In the genomic region with DNA sequence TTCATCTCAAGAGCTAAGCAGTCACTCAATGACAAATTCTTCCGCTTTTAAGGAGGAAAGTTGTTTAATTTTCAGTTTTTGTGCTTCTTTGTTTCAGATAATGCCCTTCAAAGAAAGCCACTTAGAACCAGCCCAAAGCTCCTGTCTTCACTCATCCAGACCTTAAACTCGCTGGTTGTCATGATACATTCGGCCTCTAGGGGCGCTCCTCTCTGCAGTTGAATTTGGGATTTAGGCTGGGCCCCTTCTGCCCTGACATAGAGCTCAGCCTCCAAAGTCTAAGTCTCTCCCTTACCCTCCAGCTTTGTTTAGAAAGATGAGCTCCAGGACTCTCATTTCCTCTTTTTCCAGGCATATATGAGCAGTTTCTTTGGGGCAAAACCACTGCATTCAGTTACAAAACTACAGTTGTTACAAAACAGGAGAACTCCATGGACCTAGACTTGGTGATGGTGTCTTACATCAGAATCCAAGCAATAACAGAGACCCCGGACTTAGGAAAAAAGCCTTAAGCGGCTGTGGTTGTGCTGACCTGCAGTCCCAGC, we compare ENCODE assay signal across 10 mouse cellular contexts. TPM values are rescaled to one million over a fixed set of nuclear protein-coding genes. Genes with fewer than 3 reads are reported as not detected.
DNase-seq lines count a peak whose midpoint lies in the region; ATAC-seq lines count a peak whose summit lies in the region.
"Not testable (repeated sequence)": the region's sequence is repeated elsewhere in the genome, so short reads cannot be mapped to it uniquely, and the experiment has no call there.
"Had no signal": no experiment of that assay in that cellular context is flagged by ENCODE, and none has a peak within 500 bp of the region (broad histone marks: within the 10 kb centered on the region; RNA-seq: fewer than 3 reads in every experiment).

No protein-coding gene starts in this region.

- H3K4me3 ChIP-seq in embryonic facial prominence, embryonic 14.5 days (ENCODE audit: low read depth, low read length), result not testable (repeated sequence)

- intact Hi-C loops in heart, postnatal 14 days (cut with DNase I), result loop anchor here (5.0 kb wide), 1 partner anchor 90 kb away; no protein-coding TSS in a partner anchor

- not testable (repeated sequence) for H3K9me3 ChIP-seq in embryonic facial prominence, embryonic 14.5 days (ENCODE audit: control insufficient read depth, low read length)

- H3K27ac ChIP-seq in embryonic facial prominence, embryonic 14.5 days (replicated peaks; ENCODE audit: low read depth, low read length), result not testable (repeated sequence)

- not testable (repeated sequence) for H3K36me3 ChIP-seq in embryonic facial prominence, embryonic 14.5 days (ENCODE audit: control insufficient read depth, insufficient read depth, low read length)

- peak; percentile 72 for DNase-seq in ES-CJ7 (ENCODE audit: low read depth, low spot score)
- peak; percentile 12 for DNase-seq in c-Kit-negative CD71-positive TER-119-positive erythroid progenitor cells, embryonic 14.5 days (ENCODE audit: low read depth, low spot score)
- DNase-seq in embryonic facial prominence, embryonic 14.5 days (ENCODE audit: low spot score), result peak; percentile 7
- peak; percentile 64 to 80 for DNase-seq in heart, postnatal 14 days
- DNase-seq in layer of hippocampus, postnatal 10 days (ENCODE audit: low spot score in 2 of 2), result peak; percentile 67 to 68
- DNase-seq in lung, postnatal 10 days, result peak; percentile 76
- DNase-seq in retina, postnatal 7 days (ENCODE audit: low read depth, low spot score), result peak; percentile 14
- DNase-seq in thymus, postnatal 14 days, result peak; percentile 88

- not testable (repeated sequence) for H3K27me3 ChIP-seq in embryonic facial prominence, embryonic 14.5 days (replicated peaks; ENCODE audit: control insufficient read depth, insufficient read depth, low read length)

- ATAC-seq in embryonic facial prominence, embryonic 14.5 days (ENCODE audit: low read depth), result not testable (repeated sequence)

- WGBS in embryonic facial prominence, embryonic 14.5 days, result 35% methylated on average over 6 of the region's 6 CpGs

- not testable (repeated sequence) for H3K4me1 ChIP-seq in embryonic facial prominence, embryonic 14.5 days (ENCODE audit: control insufficient read depth, insufficient read depth, low read length)

- H3K4me2 ChIP-seq in embryonic facial prominence, embryonic 14.5 days (ENCODE audit: low read depth, low read length), result not testable (repeated sequence)

- H3K9ac ChIP-seq in embryonic facial prominence, embryonic 14.5 days (ENCODE audit: low read depth, low read length), result not testable (repeated sequence)

RNA-seq across cellular contexts. Expression of a gene that starts 13.5 kb away (rescaled TPM):
- polyA plus RNA-seq in embryonic facial prominence, embryonic 14.5 days (2014; fragmentation: Nextera tagmentation; extraction: Ambion mirVana), result 14.8 and 21.5 TPM in 2 replicates
- total RNA-seq in heart, postnatal 14 days (2021), result 100 to 1,000 TPM; 306 to 320 TPM
- 10 to 100 TPM; 24.0 TPM for total RNA-seq in layer of hippocampus, postnatal 10 days (2021)

RNA-seq across cellular contexts. Expression of a gene that starts 49.7 kb away (rescaled TPM):
- 1.1 and 1.7 TPM in 2 replicates for polyA plus RNA-seq in embryonic facial prominence, embryonic 14.5 days (2014; fragmentation: Nextera tagmentation; extraction: Ambion mirVana)
- 10 to 100 TPM; 10.7 to 13.3 TPM for total RNA-seq in heart, postnatal 14 days (2021)
- total RNA-seq in layer of hippocampus, postnatal 10 days (2021), result 1 to 10 TPM in 1 of 2 experiments, under 1 TPM in 1; 0.57 to 1.8 TPM
- polyA plus RNA-seq: heart, embryonic 11.5 days; neural tube, embryonic 14.5 days had no signal

Comparison
In these comparisons a context has a peak if more than half of its experiments do, and no peak if none do; other contexts are left out.
1. DNase-seq: peak in every context shown above with its lines; median percentile 88 in thymus, postnatal 14 days; 76 in lung, postnatal 10 days; 72 in ES-CJ7; 72 in heart, postnatal 14 days; 68 in layer of hippocampus, postnatal 10 days; 14 in retina, postnatal 7 days; 12 in c-Kit-negative CD71-positive TER-119-positive erythroid progenitor cells, embryonic 14.5 days; 7 in embryonic facial prominence, embryonic 14.5 days.
2. RNA of a gene that starts 13.5 kb away (total RNA-seq): 306 to 320 TPM in heart, postnatal 14 days; 24.0 TPM in layer of hippocampus, postnatal 10 days; every median in the first group is over 10 times any median in the second.
3. RNA of a gene that starts 49.7 kb away (total RNA-seq): 10.7 to 13.3 TPM in heart, postnatal 14 days; 0.57 to 1.8 TPM in layer of hippocampus, postnatal 10 days; every median in the first group is over 4 times any median in the second.